Mouse (Mus musculus): Measurements from ENCODE around the gene Gk. TPM values are rescaled to one million over a fixed set of nuclear protein-coding genes. Genes with fewer than 3 reads are reported as not detected.

Gk gene
- total and polyA plus RNA-seq, 2 experiments from 2014 or later, result 8.1 to 11.1 TPM

GRCm38 (mm10) chrX:85731133-85731938 is 45.3 kb downstream of the Gk start:
- WGBS, result 89% methylated on average over 9 of the region's 9 CpGs
- ATAC-seq, result no peak
- Histone ChIP-seq H3K36me3 (ENCODE audit: insufficient read depth, low read length) (no peaks in the 10 kb centered on the region), H3K9me3 (ENCODE audit: low read length) (no peaks in the 10 kb centered on the region), H3K27ac (no peak overlapping the region), H3K4me1 (ENCODE audit: insufficient read depth, low read length) (no peaks in the 10 kb centered on the region), H3K9ac (replicated peaks; ENCODE audit: low read length) (no peak overlapping the region), H3K4me3 (ENCODE audit: low read length) (no peak overlapping the region), H3K27me3 (ENCODE audit: insufficient read depth, low read length) (no peaks in the 10 kb centered on the region), H3K4me2 (ENCODE audit: low read depth, low read length) (no peak overlapping the region)
- no peak for TF ChIP-seq CTCF (IDR thresholded peaks at IDR 0.05; ENCODE audit: low read depth)
- DNase-seq (ENCODE audit: low spot score), result no peak

- DNase-seq (ENCODE audit: low spot score) (no peak), ATAC-seq (no peak)
- Histone ChIP-seq H3K4me1 (ENCODE audit: insufficient read depth, low read length) (no peaks in the 10 kb centered on the region), H3K4me2 (ENCODE audit: low read depth, low read length) (no peak overlapping the region), H3K9ac (replicated peaks; ENCODE audit: low read length) (no peak overlapping the region), H3K36me3 (ENCODE audit: insufficient read depth, low read length) (no peaks in the 10 kb centered on the region), H3K4me3 (ENCODE audit: low read length) (no peak overlapping the region), H3K27ac (no peak overlapping the region), H3K9me3 (ENCODE audit: low read length) (no peaks in the 10 kb centered on the region), H3K27me3 (ENCODE audit: insufficient read depth, low read length) (no peaks in the 10 kb centered on the region)
- peak; percentile 36 for TF ChIP-seq CTCF (IDR thresholded peaks at IDR 0.05; ENCODE audit: low read depth)
These were observed 55.4 kb downstream of the Gk start for GRCm38 (mm10) chrX:85721226-85721625.

- Histone ChIP-seq H3K9ac (replicated peaks; ENCODE audit: low read length) (no peak overlapping the region), H3K9me3 (ENCODE audit: low read length) (no peaks in the 10 kb centered on the region), H3K4me1 (ENCODE audit: insufficient read depth, low read length) (no peaks in the 10 kb centered on the region), H3K36me3 (ENCODE audit: insufficient read depth, low read length) (no peaks in the 10 kb centered on the region), H3K27me3 (ENCODE audit: insufficient read depth, low read length) (no peaks in the 10 kb centered on the region), H3K4me3 (ENCODE audit: low read length) (no peak overlapping the region), H3K4me2 (ENCODE audit: low read depth, low read length) (no peak overlapping the region), H3K27ac (no peak overlapping the region)
- no peak for TF ChIP-seq CTCF (IDR thresholded peaks at IDR 0.05; ENCODE audit: low read depth)
- ATAC-seq (no peak), DNase-seq (ENCODE audit: low spot score) (no peak)
- 75% methylated on average over 3 of the region's 3 CpGs for WGBS
These were observed 66.2 kb downstream of the Gk start for GRCm38 (mm10) chrX:85710399-85710798.

GRCm38 (mm10) chrX:85705715-85706114 is 70.9 kb downstream of the Gk start:
- Histone ChIP-seq H3K9me3 (ENCODE audit: low read length) (no peaks in the 10 kb centered on the region), H3K27me3 (ENCODE audit: insufficient read depth, low read length) (no peaks in the 10 kb centered on the region), H3K36me3 (ENCODE audit: insufficient read depth, low read length) (no peaks in the 10 kb centered on the region), H3K4me1 (ENCODE audit: insufficient read depth, low read length) (no peaks in the 10 kb centered on the region), H3K9ac (replicated peaks; ENCODE audit: low read length) (no peak overlapping the region), H3K4me2 (ENCODE audit: low read depth, low read length) (no peak overlapping the region), H3K27ac (no peak overlapping the region), H3K4me3 (ENCODE audit: low read length) (no peak overlapping the region)
- TF ChIP-seq CTCF (IDR thresholded peaks at IDR 0.05; ENCODE audit: low read depth), result no peak
- WGBS, result 91% methylated on average over 3 of the region's 3 CpGs
- ATAC-seq, result no peak
- DNase-seq (ENCODE audit: low spot score), result no peak

- no peaks in the 10 kb centered on the region for H3K9me3 ChIP-seq (ENCODE audit: low read length)
- no peak overlapping the region for H3K4me2 ChIP-seq (ENCODE audit: low read depth, low read length)
- no peaks in the 10 kb centered on the region for H3K27me3 ChIP-seq (ENCODE audit: insufficient read depth, low read length)
- no peaks in the 10 kb centered on the region for H3K36me3 ChIP-seq (ENCODE audit: insufficient read depth, low read length)
- no peaks in the 10 kb centered on the region for H3K4me1 ChIP-seq (ENCODE audit: insufficient read depth, low read length)
- no peak overlapping the region for H3K9ac ChIP-seq (replicated peaks; ENCODE audit: low read length)
- DNase-seq (ENCODE audit: low spot score), result no peak
- no peak for ATAC-seq
- no peak for TF ChIP-seq CTCF (IDR thresholded peaks at IDR 0.05; ENCODE audit: low read depth)
- H3K4me3 ChIP-seq (ENCODE audit: low read length), result no peak overlapping the region
- 41% methylated on average over 2 of the region's 2 CpGs for WGBS
- H3K27ac ChIP-seq, result no peak overlapping the region
These were observed 92.9 kb downstream of the Gk start for GRCm38 (mm10) chrX:85683723-85684122.

GRCm38 (mm10) chrX:85682125-85682524 is 94.5 kb downstream of the Gk start:
- ATAC-seq (no peak), DNase-seq (ENCODE audit: low spot score) (no peak)
- Histone ChIP-seq H3K4me3 (ENCODE audit: low read length) (no peak overlapping the region), H3K9ac (replicated peaks; ENCODE audit: low read length) (no peak overlapping the region), H3K27ac (no peak overlapping the region), H3K4me2 (ENCODE audit: low read depth, low read length) (no peak overlapping the region), H3K27me3 (ENCODE audit: insufficient read depth, low read length) (no peaks in the 10 kb centered on the region), H3K4me1 (ENCODE audit: insufficient read depth, low read length) (no peaks in the 10 kb centered on the region), H3K9me3 (ENCODE audit: low read length) (no peaks in the 10 kb centered on the region), H3K36me3 (ENCODE audit: insufficient read depth, low read length) (no peaks in the 10 kb centered on the region)
- WGBS, result 59% methylated on average over 1 of the region's 1 CpGs
- TF ChIP-seq CTCF (IDR thresholded peaks at IDR 0.05; ENCODE audit: low read depth), result no peak

- DNase-seq (ENCODE audit: low spot score) (peak; percentile 47), ATAC-seq (0 out of 2 replicates have a peak, but pooled peaks have one; percentile 27)
- Histone ChIP-seq H3K27ac (no peak overlapping the region), H3K4me3 (ENCODE audit: low read length) (no peak overlapping the region), H3K9ac (replicated peaks; ENCODE audit: low read length) (no peak overlapping the region), H3K4me2 (ENCODE audit: low read depth, low read length) (no peak overlapping the region), H3K9me3 (ENCODE audit: low read length) (no peaks in the 10 kb centered on the region), H3K4me1 (ENCODE audit: insufficient read depth, low read length) (no peaks in the 10 kb centered on the region), H3K36me3 (ENCODE audit: insufficient read depth, low read length) (no peaks in the 10 kb centered on the region), H3K27me3 (ENCODE audit: insufficient read depth, low read length) (no peaks in the 10 kb centered on the region)
- peak; percentile 79 for TF ChIP-seq CTCF (IDR thresholded peaks at IDR 0.05; ENCODE audit: low read depth)
- 24% methylated on average over 7 of the region's 7 CpGs for WGBS
These were observed 99.8 kb downstream of the Gk start for GRCm38 (mm10) chrX:85676808-85677207.

Other genes with a start within 250 kb of the Gk start
- gene Tab3, start 202.8 kb downstream of the Gk start, total RNA-seq (2014; rRNA removed), result 12.5 and 65.1 TPM in 2 replicates
- gene Tab3, start 202.8 kb downstream of the Gk start, polyA plus RNA-seq (2015; fragmentation: Nextera tagmentation; extraction: Ambion mirVana), result 4.7 and 6.8 TPM in 2 replicates
- gene 5430427O19Rik, start 93.5 kb upstream of the Gk start, total RNA-seq (2014; rRNA removed), result not detected in 2 replicates
- gene 5430427O19Rik, start 93.5 kb upstream of the Gk start, polyA plus RNA-seq (2015; fragmentation: Nextera tagmentation; extraction: Ambion mirVana), result 0.08 TPM in 1 of 2 replicates, not detected in the other

All from hindbrain, postnatal 0 days (tissue).